Mouse (Mus musculus) G1E (cell line): ENCODE data around the gene Arglu1. TPM values are rescaled to one million over a fixed set of nuclear protein-coding genes. Genes with fewer than 3 reads are reported as not detected.

Source experiments
- ATAC-seq: 2 replicates; pipeline ENCODE4 v1.8.0; 2016; ENCODE audit warnings: mild to moderate bottlenecking; ENCODE audit not compliant: insufficient number of reproducible peaks, poor library complexity, low FRiP score, severe bottlenecking; ENCODE audit errors: extremely low read depth
- DNase-seq: peaks from one replicate; pipeline ENCODE4 v3.0.0; 2012; ENCODE audit warnings: low spot score
- H3K27me3 ChIP-seq: 2 replicates; pipeline ENCODE4 v1.6.1; 2012; ENCODE audit warnings: mild to moderate bottlenecking, low read length, inconsistent platforms; ENCODE audit not compliant: insufficient read depth
- H3K36me3 ChIP-seq: replicated peaks from 2 replicates; pipeline ENCODE3; 2012; ENCODE audit warnings: mild to moderate bottlenecking, inconsistent platforms
- H3K4me1 ChIP-seq: 2 replicates; pipeline ENCODE4 v1.6.1; 2012; ENCODE audit warnings: low read depth, low read length, inconsistent platforms, mixed read lengths; ENCODE audit not compliant: insufficient read depth
- H3K4me3 ChIP-seq: 2 replicates; pipeline ENCODE4 v1.5.1; 2012; ENCODE audit warnings: low read depth, mild to moderate bottlenecking, inconsistent platforms, low read length, moderate library complexity, mixed read lengths
- H3K9me3 ChIP-seq: replicated peaks from 2 replicates; pipeline ENCODE4 v1.6.1; 2012; ENCODE audit warnings: inconsistent platforms
- CTCF ChIP-seq: IDR thresholded peaks from 2 replicates; pipeline ENCODE4 v1.5.1; 2012; ENCODE audit warnings: low read depth, low read length, inconsistent platforms, mixed read lengths
- GATA1 ChIP-seq: IDR thresholded peaks from 2 replicates; pipeline ENCODE4 v1.6.1; 2012; ENCODE audit warnings: borderline replicate concordance, low read length, inconsistent platforms, mixed read lengths
- GATA2 ChIP-seq: IDR thresholded peaks from 2 replicates; pipeline ENCODE4 v1.6.1; 2012; ENCODE audit warnings: low read depth, low read length, inconsistent platforms, borderline replicate concordance
- POLR2AphosphoS5 ChIP-seq: IDR thresholded peaks from 2 replicates; pipeline ENCODE4 v1.6.1; 2012; ENCODE audit warnings: low read depth, low read length, inconsistent platforms; ENCODE audit not compliant: insufficient replicate concordance
- TAL1 ChIP-seq: conservative IDR thresholded peaks from 2 replicates; pipeline ENCODE4 v1.6.1; 2012; ENCODE audit warnings: low read depth, low read length, inconsistent platforms, mixed read lengths
- polyA plus RNA-seq: library from polyadenylated mRNA; stranded (reverse); fragments of >175 nt; gene quantifications from 2 replicates; pipeline ENCODE4 v1.2.3, GENCODE M21; 2012
- total RNA-seq, 2 experiments: library from RNA; stranded (forward) in 1 of 2; stranded (reverse) in 1 of 2; fragments of 200-1000 nt in 1 of 2; fragments of >200 nt in 1 of 2; fragmentation: Nextera tagmentation in 1 of 2; gene quantifications; 2 replicates each; pipeline ENCODE4 v1.2.3; 2014 to 2017

Arglu1 gene
- total and polyA plus RNA-seq, 3 experiments: 102 to 138 (median 128) TPM

DNA sequence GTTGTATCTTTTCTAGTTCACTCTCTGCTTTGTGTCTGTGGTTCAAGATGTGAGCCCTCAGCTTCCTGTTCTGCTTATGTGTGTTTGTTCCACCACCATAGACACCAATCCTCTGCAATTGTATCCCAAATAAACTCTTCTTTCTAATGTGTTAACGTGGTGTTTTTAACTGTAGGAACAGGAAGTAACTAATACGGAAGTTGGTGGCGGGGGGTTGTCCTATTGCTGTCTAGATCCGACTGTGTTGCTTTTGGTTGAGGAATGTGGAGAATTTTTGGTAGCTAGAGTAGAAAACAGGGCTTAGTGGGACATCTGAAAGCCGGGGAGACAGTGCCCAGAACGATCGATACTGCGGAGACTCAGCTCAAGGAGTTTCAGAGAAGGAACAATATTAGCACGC lies 14.5 kb upstream of the Arglu1 start:
- peaks cover 7% of the 10 kb centered on the region; the same call in 1 of the 2 replicates for H3K4me1 ChIP-seq
- peaks cover 29% of the 10 kb centered on the region for H3K27me3 ChIP-seq
- no peaks in the 10 kb centered on the region for H3K9me3 ChIP-seq
- DNase-seq: no peak
- ATAC-seq: no peak
- H3K4me3 ChIP-seq: no peak overlapping the region
- no peaks in the 10 kb centered on the region for H3K36me3 ChIP-seq
- TF ChIP-seq POLR2AphosphoS5: no peak
- TF ChIP-seq GATA2: no peak
- TF ChIP-seq GATA1: no peak
- TF ChIP-seq CTCF: no peak

DNA sequence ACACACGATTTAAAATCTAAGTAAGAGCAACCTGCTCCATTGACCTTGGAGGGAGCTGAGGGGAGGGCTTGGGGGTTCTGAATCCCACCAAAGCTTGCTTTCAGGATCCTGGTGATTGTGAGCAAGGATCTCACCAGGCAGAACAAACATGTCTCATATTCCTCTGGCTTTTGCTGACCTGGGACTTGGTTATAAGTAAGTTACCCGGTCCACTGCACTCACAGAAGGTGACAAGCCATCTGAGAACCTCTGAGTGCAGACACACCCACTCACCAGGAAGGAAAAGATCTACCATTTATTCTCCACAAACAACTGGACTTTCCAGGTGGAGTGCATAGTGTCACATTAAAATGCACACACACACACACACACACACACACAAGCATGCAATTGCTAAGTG lies 13.3 kb upstream of the Arglu1 start:
- no peak for TF ChIP-seq TAL1
- TF ChIP-seq GATA2: no peak
- TF ChIP-seq POLR2AphosphoS5: no peak
- TF ChIP-seq GATA1: no peak
- no peak for TF ChIP-seq CTCF

DNA sequence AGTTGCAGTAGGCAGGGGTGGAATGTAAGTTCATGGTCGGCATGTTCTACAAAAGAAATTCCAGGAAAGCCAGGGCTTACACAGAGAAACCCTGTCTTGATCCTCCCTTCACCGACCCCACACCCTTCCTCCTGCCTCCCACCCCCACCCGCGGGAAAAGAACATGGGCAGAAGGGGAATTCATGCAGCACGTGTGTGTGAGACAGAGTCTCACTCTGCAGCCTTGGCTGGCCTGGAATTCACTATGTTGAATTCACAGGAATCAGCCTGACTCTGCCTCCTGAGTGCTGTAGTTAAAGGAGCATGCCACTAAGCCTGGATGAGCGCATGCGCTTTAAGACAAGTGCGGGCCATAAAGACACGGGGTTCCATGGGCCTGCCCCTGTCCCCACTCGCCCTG lies 10.5 kb upstream of the Arglu1 start:
- H3K4me3 ChIP-seq: no peak overlapping the region
- TF ChIP-seq TAL1 (no peak), GATA1 (no peak), POLR2AphosphoS5 (no peak), CTCF (no peak), GATA2 (no peak)
- ATAC-seq: no peak
- DNase-seq: no peak
- H3K36me3 ChIP-seq: no peaks in the 10 kb centered on the region
- peaks cover 7% of the 10 kb centered on the region; the same call in 1 of the 2 replicates for H3K4me1 ChIP-seq
- peaks cover 37% of the 10 kb centered on the region for H3K27me3 ChIP-seq
- no peaks in the 10 kb centered on the region for H3K9me3 ChIP-seq

More for the DNA sequence above, 13.3 kb upstream of the Arglu1 start:
- ATAC-seq (no peak), DNase-seq (no peak)
- H3K4me1 ChIP-seq: peaks cover 7% of the 10 kb centered on the region; the same call in 1 of the 2 replicates
- no peak overlapping the region for H3K4me3 ChIP-seq
- H3K36me3 ChIP-seq: no peaks in the 10 kb centered on the region
- H3K9me3 ChIP-seq: no peaks in the 10 kb centered on the region
- H3K27me3 ChIP-seq: peaks cover 32% of the 10 kb centered on the region

DNA sequence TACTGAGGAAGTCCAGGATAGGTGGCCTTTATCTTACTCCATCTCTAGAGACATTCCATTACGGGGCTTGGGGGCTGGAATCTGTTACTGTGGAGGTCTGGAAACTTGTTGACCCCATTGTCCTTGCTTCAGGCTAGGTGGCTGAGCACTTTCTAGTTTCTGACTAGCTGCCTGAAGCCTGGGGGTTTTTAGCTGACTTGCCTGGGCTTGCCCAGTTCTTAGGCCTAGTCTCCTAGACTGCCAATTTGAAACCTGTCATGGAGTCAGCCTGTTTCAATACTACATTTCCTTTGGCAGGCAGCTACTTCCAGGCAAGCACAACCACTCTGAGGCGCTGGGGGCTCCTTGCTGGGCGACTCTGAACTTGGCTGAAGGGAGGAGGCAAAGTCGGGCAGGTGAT lies 9.9 kb upstream of the Arglu1 start:
- Histone ChIP-seq H3K4me3 (no peak overlapping the region), H3K4me1 (peaks cover 7% of the 10 kb centered on the region; the same call in 1 of the 2 replicates), H3K36me3 (no peaks in the 10 kb centered on the region), H3K27me3 (peaks cover 37% of the 10 kb centered on the region), H3K9me3 (no peaks in the 10 kb centered on the region)
- DNase-seq: no peak
- ATAC-seq: no peak
- no peak for TF ChIP-seq GATA1
- TF ChIP-seq POLR2AphosphoS5: no peak
- no peak for TF ChIP-seq TAL1
- no peak for TF ChIP-seq CTCF
- no peak for TF ChIP-seq GATA2

DNA sequence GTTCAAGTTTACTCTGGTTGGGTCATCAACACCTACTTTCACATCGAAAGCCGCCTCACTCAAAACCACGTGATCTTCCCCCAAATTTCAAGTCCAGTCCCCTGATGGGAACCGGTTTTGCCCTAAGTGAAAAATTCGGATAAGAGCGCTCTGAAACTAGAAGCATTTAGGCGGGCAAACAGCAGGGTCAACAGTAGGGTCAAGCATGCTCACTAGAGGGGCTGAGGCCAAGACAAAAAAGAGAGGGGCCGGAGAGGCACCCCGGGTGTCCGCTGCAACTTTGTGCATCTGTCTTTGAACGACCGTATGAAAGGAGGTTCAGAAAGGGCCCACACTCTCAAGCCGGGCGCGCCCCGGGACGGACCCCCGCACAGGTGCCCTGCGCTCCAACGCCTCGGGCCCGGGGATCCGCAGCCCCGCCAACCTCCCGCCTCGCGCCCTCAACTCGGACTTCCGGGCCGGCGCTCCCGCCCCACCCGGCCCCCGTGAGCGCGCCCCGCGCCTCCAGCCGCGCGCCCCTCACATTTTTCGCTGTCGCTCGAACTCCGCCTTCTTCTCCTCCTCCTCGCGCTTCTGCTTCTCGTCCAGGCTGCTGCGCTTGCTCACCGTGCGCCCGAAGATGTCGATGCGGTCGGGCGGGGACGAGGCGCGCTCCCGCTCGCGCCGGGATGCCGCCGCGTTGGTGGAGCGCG lies 721 bp downstream of the Arglu1 start:
- Histone ChIP-seq H3K9me3 (no peaks in the 10 kb centered on the region), H3K36me3 (peaks cover 21% of the 10 kb centered on the region), H3K27me3 (peaks cover 16% of the 10 kb centered on the region), H3K4me3 (peak overlapping the region; percentile 82), H3K4me1 (peaks cover 34% of the 10 kb centered on the region)
- ATAC-seq (0 out of 2 replicates have a peak, but pooled peaks have one; percentile 32), DNase-seq (peak; percentile 57)
- TF ChIP-seq GATA1: no peak
- TF ChIP-seq GATA2: no peak
- no peak for TF ChIP-seq TAL1
- no peak for TF ChIP-seq POLR2AphosphoS5
- TF ChIP-seq CTCF: no peak

DNA sequence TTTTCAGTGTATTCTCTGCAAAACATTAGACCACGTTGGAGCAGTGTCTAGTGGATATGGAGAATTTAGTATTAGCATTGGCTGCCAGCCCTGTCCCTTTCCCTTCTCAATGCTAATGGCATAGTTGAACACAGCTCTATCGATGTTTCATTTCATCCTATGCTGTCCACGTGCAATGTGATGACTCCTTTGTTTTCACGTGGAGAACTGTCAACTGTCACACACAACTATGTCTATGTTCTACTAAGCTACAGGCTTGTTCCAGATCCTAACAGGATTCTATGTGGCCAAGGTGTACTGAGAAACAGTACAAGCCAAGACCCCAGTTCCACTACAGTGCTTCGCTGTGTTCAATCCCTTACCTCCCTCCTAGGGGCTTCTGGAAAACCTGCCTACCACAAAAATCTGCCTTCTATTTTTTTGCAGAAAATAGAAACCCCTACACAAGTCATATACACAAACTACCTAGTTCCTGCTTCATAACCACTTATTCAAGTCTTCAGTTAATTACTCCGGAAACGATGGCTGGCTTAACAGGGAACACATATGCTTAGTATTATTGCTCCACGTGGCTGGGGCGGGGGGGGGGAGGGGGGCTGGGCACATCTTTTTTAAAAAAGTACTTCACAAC lies 1.4 kb downstream of the Arglu1 start:
- peaks cover 12% of the 10 kb centered on the region for H3K27me3 ChIP-seq
- ATAC-seq: no peak; the same call in 1 of the 2 replicates
- no peak for DNase-seq
- TF ChIP-seq GATA1 (no peak), GATA2 (no peak), CTCF (no peak), POLR2AphosphoS5 (no peak), TAL1 (no peak)
- H3K9me3 ChIP-seq: no peaks in the 10 kb centered on the region
- peaks cover 24% of the 10 kb centered on the region for H3K36me3 ChIP-seq
- peak overlapping the region; percentile 82 for H3K4me3 ChIP-seq
- H3K4me1 ChIP-seq: peaks cover 34% of the 10 kb centered on the region
